Mouse (Mus musculus): Measurements from ENCODE around the gene Cnnm2.
A peak's percentile ranks its signal among the peaks of the same experiment; 100 is the strongest.
"Not testable (repeated sequence)": the region's sequence is repeated elsewhere in the genome, so short reads cannot be mapped to it uniquely, and the experiment has no call there.

The Cnnm2 gene

DNA sequence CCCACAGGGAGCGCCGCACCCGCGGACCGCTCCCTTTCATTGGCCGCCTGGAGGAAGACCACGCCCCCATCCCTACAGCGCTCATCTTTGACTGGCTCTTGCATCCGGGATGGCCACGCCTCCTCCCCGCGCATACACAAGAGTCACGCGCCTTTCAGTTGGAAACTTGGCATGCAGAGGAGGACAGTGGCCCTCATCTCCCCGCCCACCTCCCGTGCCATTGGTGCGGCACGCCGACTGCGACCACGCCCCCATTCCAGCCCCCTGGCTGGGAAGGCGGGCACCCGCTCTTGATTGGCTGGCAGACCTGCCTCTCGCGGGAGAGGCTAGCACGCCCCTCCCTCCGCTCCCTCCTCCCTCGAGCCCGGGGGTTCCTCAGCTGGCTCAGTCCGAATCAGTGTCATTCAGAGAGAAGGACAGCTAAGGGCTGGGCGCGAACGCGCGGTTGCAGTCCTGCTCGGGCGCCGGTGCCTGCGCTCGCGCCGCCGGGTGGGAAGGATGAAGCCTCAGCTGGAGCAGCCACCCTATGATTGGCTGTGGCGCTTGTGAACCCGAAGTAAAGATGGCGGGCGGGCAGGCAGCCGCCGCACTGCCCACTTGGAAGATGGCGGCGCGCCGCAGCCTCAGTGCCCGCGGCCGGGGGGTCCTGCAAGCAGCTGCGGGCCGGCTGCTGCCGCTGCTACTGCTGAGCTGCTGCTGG lies at the start of gene Cnnm2:
TSS of gene Cnnm2 (plus strand) at position 350 of the 700 bp plus-strand sequence.
- peak; percentile 100 for DNase-seq (ENCODE audit: low spot score in 2 of 2)

DNA sequence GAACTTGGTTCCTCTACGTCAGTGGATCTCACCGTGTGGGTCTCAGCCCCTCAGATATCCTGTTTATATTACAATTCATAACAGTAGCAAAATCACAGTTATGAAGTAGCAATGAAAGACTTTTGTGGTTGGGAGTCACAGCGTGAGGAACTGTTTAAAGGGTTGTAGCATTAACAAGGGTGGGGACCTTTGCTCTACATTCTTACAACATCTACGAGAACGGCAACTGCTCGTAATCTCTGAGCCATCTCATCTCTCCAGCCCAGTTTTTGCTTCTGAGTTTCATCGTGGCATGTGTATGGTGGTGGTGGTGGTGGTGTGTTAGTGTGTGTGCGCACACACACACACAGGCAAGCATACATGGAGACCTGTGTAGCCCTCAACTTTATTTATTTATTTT lies 47.2 kb upstream of the Cnnm2 start:
- DNase-seq (ENCODE audit: low spot score in 2 of 2) = no peak

DNA sequence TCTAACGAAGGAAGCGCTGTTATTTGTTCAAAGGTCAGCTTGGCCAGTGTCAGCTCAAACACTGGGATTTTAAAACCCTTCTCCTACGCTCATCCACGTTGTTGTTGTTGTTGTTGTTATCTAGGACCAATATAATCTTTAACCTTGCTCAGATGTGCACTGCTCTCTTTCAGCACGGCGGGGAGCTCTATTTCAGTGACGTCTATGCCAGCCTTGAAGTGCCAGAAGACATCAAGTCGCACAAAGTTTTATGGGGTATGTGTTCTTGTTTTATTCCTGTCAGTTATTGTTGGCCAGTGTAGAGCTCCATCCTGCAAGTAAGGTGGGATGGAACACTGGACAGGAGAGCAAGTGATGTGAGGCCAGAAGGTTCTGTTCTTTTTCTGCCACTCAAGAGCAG lies 46.4 kb upstream of the Cnnm2 start:
- no peak for DNase-seq (ENCODE audit: low spot score in 2 of 2)

DNA sequence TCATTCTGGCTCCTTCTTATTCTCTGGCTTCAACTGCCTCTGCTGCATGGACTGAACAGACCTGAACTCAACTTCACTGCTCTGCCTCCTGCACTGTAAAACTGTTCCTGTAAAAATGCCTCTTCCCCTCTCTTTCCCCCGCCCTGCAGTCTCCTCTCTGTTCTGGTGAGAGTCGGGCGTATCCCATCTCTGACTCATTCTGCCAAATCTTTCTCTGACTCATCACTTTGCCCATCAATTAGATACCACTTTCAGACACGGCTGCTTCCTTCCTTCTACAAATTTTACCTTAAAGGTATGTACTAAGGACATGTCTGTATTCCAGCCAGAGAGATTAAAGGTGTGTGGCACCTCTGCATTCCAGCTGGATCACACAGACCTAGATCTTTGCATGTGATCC lies 43.2 kb upstream of the Cnnm2 start:
- DNase-seq (ENCODE audit: low spot score in 2 of 2) = no peak

DNA sequence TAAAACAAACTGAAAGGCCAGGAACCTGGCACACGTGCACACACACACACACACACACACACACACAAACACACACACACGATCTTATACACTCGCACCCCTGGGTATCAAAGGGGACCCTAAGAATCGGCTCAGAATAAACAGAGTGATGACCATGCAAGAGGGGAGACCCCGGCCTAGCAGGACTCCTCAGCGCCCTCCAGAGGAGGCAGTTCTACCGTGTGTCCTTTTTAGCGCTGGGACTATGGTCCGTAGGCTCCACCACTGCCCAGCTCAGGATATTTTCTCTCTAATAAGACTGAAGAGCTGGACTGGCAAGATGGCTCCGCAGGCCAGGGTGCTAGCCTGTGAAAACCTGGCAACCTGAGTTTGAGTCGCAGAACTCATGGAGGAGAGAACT lies 37.0 kb upstream of the Cnnm2 start:
- no peak for DNase-seq (ENCODE audit: low spot score in 2 of 2)

DNA sequence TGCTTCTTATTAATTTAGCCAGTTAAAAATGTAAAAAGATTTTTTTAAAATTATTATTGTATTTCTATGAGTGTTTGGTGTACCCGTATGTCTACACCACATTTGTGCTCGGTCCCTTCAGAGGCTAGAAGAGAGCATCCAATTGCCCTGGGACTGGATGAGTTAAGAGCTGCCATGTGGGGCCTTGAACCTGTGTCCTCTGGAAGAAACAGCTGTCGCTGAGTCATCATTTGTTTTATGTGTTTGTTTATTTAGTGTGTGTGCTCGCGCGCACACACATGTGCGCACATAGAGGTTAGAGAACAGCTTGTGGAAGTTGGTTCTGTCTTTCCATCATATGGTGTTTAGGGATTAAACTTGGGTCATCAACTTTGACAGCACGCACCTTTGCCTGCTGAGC lies 35.3 kb upstream of the Cnnm2 start:
- no peak for DNase-seq (ENCODE audit: low spot score in 2 of 2)

DNA sequence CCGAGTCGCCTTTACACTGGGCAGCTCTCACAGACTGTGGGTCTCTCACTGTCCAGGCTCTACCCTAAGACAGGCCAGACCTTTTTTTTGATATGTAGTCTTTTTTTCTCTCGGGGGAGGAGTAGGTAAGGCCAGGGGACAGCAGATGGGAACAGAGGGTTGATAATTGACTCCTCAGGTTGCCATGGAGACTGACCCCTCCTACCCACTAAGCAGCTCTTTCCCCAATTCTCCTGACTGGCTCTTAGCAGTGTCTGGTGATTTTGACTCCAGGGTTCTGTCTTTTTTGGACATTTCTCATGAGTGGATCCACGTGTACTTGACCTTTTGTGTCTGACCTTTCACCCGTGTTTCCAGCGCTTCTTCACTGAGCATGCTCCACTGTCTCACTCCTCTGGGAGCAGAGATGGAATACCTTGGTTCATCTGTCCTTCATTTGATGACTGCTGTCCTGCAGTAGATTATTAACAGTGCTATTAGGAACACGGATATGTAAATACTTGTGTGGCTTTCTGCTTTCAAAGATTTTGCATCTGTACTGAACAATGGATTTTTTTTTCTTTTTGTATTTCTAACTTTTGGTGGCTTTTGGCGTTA lies 34.2 kb upstream of the Cnnm2 start:
- DNase-seq (ENCODE audit: low spot score in 2 of 2) = no peak

DNA sequence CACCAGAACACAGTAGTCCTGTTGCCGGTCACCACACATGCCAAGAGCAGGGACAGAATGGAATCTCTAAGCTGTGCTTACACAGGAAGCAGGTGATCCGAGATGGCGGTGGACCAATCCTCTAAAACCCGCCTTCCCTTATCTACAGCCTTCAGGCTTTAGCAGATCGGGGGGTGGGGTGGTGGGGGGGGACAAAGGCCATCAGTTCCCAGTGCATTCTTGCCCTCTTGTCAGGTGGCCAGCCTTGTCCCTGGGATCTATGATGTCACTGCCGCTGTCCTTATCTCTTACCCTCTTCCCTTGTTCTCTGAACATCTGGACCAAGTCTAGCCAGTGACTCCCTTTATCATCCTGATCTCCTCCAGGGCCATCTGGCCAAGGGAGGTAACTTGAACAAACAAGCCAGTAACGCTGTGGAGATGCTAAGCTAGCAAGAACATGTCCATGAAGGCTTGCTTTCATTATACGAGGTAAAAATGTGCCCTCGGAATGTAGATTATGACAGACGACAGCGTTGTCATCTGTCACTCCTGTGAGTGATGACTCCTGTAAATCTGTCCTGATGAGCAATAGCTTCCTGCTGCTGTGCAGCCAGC lies 33.4 kb upstream of the Cnnm2 start:
- no peak for DNase-seq (ENCODE audit: low spot score in 2 of 2)

DNA sequence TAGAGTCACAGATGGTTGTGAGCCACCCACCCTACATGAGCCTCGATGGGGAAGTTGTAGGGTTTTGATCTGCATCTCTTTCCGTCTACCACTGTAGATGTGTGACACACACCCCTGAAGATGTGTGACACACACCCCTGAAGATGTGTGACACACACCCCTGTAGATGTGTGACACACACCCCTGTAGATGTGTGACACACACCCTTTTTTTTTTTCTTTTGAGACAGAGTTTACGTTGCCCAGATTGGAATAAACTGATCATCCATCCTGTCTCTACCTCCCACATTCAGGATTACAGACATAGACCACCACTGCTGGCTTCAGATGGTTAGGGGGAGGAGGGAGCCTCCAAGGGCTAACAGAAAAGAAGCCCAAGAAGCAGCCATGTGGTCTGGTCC lies 32.5 kb upstream of the Cnnm2 start:
- DNase-seq (ENCODE audit: low spot score in 2 of 2) = no peak

DNA sequence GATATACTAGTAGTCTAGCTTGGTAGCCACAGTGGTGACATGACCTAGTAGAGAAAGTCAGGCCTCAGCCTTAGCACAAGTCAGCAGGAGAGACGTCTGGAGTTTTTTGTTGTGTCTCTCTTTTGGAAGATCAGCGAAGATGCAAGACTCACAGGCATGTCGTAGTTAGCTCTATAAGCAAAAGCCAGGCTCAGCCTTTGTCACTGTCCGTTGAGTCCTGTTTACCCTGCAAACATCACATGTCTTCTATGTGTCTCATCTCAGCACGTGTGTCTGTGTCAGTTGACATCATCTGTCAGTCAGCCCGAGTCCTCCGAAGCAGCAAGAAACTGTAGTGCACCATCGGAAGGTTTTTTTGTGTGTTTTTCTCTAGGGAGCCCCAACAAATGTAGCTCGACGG lies 30.0 kb upstream of the Cnnm2 start:
- DNase-seq (ENCODE audit: low spot score in 2 of 2) = no peak

DNA sequence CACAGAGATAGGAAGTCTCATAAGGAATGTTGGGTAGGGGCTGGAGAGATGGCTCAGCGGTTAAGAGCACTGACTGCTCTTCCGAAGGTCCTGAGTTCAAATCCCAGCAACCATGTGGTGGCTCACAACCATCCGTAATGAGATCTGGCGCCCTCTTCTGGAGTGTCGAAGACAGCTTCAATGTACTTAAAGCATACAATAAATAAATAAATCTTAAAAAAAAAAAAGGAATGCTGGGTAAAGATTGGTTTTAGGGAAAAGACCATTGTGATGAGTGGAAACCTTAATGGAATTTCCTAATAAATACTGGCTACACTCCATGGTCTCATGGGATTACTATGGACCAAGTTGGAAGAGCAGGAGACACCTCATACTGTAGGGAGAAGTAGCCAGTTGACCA lies 28.7 kb upstream of the Cnnm2 start:
- DNase-seq (ENCODE audit: low spot score in 2 of 2) = not testable (repeated sequence)

DNA sequence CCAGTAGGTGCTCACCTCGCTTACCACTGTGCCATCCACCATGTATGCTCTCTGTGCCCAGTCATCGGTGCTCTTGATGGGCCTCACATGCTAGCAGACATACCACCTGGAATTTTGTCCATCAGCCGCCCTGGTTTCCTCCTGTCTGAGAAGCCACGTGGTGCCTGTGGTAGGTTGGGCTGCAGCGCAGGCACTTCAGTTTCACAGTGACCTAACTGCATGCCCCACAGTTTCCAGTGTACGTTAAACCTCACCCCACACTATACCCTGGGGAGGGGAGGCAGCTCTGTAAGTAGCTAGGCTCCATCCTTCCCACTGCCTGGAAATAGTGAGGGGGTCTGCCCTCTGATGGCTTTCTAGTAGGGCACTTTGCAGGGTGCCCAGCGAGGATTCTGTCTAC lies 27.8 kb upstream of the Cnnm2 start:
- no peak for DNase-seq (ENCODE audit: low spot score in 2 of 2)

DNA sequence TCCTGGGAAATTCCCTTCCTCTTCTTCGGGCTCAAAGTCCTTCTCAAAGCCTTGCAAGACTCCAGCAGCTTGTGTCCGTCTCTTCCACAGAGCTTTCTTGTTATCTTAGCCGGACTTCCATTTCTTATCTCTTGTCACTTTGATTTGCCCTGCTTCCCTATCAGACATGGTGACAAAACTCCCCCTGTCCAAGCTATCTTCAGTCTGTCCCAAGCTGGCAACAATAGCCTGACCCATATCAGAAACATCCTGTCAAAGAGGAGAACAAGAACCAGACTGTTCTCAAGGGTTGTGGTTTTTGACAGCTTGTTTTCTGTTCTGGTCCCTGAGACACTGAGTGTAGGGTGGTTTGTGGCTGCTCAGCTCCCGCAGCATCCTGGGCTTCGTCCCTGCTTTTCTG lies 26.2 kb upstream of the Cnnm2 start:
- no peak for DNase-seq (ENCODE audit: low spot score in 2 of 2)

DNA sequence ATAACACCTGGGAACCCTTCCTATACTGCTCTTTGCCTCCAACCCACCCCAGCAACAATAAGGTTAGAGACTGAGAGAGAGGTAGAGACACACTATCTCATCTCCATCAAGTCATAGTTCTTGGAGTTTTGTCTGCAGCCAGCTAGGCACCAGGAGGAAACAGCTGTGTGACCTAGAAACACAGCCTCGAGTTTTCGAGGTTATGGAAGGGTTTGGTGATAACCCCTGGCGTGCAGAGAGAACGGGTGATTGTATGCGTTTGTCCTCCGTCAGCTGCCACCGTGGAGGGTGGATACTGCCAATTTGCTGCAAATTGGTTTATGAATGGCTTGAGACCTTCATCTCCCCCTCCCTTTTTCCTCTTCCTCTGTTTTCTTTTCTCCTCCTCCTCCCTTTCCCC lies 24.3 kb upstream of the Cnnm2 start:
- DNase-seq (ENCODE audit: low spot score in 2 of 2) = no peak

DNA sequence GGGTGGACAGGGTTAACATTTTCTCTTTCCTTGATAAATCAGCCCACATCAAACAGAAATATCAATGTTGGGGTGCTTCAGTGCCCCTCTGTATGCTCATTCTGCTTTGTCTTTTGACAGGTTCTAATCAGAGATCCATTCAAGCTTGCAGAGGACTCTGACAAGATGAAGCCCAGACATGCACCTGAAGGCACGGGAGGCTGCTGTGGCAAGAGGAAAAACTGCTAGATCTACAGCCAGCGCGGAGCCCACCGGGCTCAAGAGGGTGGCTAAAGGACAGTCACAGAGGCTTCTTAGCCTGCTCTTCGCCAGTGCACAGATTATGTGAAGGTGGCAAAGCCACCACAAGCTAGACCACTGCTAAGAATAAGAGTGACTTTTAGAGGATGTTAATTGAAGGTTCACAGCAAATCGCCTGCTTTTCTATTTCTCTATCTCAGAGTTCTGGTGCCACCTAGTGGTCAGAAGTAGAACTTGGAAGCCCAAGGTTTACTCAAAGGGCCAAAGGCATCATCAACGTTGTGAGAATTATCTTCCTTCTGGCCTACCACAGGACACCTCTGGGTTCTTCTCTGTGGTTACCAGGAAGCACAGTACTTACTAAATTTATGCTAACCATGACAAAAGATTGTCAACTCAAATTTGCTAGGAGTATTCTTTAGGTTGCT lies 20.9 kb upstream of the Cnnm2 start:
- peak; percentile 66 to 80 for DNase-seq (ENCODE audit: low spot score in 2 of 2)

DNA sequence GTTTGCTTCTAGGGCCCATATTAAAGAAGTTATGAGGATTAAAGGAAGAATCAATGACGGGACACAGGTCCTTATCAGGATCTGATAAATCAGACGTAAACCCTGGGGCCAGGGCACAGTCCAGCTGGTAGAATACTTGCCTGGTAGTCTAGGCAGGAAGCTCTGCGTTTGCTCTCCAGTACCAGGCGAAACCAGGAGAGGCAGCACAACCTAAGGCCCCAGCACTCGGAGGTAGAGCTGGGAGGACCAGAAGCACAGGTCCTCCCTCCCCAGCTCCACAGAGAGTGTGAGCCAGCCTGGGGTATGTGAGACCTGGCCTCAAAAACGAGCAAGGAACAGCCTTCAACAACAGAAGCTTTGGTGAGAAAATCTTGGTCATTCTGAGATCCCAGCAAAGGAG lies 19.8 kb upstream of the Cnnm2 start:
- no peak for DNase-seq (ENCODE audit: low spot score in 2 of 2)

DNA sequence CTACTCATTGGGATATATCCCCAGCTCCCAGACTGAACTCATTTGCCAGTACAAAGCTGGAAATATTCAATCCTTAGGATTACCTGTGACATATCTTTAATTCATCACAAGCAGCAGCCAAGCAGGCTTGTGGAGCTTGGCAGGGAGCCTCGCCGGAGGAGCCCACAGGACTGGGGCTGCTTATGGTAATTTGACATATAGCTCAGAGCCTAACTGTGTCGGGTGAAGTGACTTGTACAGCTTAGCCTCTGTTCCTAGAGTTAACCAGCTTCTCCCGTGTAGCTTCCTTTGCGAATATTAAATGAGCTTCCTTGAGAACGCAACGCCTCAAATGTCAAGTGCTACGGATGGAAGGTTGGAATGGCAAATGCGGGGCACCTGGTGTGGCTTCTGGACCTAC lies 16.7 kb upstream of the Cnnm2 start:
- DNase-seq (ENCODE audit: low spot score in 2 of 2) = no peak

DNA sequence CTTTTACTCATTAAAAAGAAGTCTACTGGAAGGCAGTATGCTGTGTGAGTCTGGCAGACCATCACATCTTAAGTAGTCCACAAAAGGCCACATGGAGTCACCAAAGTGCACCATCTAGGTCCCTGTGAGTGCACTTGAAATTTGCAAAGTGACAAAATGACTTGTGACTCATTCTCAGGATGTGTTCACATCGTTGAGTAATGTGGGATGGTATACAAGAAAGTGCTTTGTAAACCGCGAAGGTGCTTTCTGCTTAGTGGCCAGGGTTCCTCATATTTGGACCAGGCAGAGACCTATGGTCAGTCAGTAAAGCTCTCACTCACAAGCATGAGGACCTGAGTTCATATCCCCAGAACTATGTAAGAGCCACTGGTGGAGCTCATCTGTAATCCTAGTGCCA lies 13.6 kb upstream of the Cnnm2 start:
- no peak for DNase-seq (ENCODE audit: low spot score in 2 of 2)

DNA sequence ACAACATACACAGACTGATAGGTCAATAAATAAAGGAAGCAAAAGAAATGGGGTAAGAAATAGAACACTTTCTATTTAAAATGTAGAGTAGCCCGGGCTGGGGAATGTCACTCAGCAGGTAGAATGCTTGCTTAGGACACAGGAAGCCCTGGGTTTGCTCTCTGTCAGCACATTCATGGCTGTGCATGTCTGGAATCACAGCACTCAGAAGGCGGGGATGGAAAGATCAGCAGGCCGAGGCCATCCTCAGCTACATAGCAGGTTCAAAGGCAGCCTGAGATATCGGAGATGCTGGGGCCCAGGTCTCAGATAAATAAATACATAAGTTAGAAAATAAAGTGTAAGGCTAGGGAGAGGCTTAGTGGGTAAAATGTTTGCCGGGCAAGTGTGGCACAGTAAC lies 9.2 kb upstream of the Cnnm2 start:
- DNase-seq (ENCODE audit: low spot score in 2 of 2) = no peak

DNA sequence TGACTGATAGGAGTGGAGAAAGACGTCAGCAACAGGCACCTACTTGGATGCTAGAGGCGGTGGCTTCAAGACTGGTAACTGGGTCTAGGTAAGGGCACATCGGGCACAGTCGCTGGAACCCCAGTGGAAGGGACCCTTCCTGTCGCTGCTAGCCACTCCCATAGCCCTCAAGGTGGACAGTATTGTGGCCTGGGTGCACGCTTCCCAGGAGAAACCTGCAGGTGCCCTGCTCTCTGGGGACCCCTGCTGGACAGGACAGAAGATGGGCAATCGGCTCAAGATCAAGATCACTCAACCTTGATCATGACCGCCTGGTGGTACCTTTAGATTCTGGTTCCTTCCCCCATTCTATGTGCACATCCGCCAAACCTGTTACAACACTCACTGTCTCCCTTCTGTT lies 6.3 kb upstream of the Cnnm2 start:
- no peak for DNase-seq (ENCODE audit: low spot score in 2 of 2)

DNA sequence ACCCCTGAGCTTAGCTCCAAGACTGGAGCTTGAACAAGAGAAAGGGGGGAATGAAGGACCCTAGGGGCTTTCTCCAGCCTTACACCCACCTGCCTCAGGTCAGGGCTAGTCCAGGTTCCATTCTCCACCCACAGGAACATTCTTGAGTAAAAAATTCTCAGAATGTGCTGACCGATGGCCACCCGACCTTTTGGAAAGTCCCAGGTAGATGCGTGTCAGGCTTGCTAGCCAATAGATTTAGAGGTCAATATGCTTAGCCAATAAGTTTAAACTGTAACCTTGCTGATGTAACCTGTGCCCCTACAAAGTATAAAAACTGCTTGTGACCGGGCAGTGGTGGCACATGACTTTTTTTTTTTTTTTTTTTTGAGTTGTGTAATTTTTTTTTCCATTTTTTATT lies 5.2 kb upstream of the Cnnm2 start:
- no peak for DNase-seq (ENCODE audit: low spot score in 2 of 2)

DNA sequence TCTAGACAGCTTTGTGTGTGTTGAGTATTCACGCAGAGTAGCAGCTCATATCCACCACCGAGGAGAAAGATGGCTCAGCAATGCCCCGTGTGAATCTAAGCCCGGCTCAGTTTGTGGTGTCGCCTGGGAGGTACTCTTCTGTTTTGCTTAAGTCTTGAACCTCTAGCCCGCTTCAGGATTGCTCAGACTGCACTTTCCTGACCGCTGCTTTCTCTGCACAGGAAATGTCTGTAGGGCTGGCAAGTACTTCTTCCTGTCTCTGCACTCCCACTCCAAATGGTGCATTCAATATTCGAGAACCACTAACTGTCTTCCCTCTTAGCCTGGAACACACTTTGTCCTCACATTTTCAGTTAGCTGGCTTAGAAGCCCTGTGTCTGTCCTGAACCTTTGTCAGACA lies 2.3 kb upstream of the Cnnm2 start:
- no peak for DNase-seq (ENCODE audit: low spot score in 2 of 2)

DNA sequence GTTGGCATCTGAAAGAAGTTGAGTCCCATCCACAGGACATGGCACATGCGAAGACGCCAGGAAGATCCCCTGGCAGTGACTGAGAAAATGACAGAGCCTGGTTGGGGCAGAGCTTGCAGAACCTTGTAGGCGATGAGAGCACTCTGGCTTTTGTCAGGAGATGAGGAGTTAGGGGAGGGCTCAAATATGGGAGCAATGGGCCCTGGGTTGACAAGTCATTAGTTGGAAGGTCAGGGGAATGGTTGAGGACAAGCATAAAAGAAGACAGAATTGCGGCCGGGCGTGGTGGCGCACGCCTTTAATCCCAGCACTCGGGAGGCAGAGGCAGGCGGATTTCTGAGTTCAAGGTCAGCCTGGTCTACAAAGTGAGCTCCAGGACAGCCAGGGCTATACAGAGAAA lies 1.5 kb upstream of the Cnnm2 start:
- not testable (repeated sequence) for DNase-seq (ENCODE audit: low spot score in 2 of 2)

All from frontal cortex, postnatal 36 days (tissue).